Mouse (Mus musculus): ENCODE measurements around the gene Ripor1. TPM values are rescaled to one million over a fixed set of nuclear protein-coding genes. Genes with fewer than 3 reads are reported as not detected.

Ripor1 gene
- polyA plus RNA-seq, 1 experiment, result 56.3 TPM

- no peak for TF ChIP-seq GATA1 (IDR thresholded peaks at IDR 0.05; ENCODE audit: low read length)
These were observed 6.3 kb upstream of the Ripor1 start for GRCm38 (mm10) chr8:105598777-105599176.

GRCm38 (mm10) chr8:105601301-105601700 lies 3.8 kb upstream of the Ripor1 start:
- no peak for TF ChIP-seq GATA1 (IDR thresholded peaks at IDR 0.05; ENCODE audit: low read length)

- no peak for TF ChIP-seq GATA1 (IDR thresholded peaks at IDR 0.05; ENCODE audit: low read length)
These were observed 585 bp downstream of the Ripor1 start for GRCm38 (mm10) chr8:105605491-105606188.

- no peak for TF ChIP-seq GATA1 (IDR thresholded peaks at IDR 0.05; ENCODE audit: low read length)
These were observed 1.4 kb downstream of the Ripor1 start for GRCm38 (mm10) chr8:105606189-105607023.

DNA sequence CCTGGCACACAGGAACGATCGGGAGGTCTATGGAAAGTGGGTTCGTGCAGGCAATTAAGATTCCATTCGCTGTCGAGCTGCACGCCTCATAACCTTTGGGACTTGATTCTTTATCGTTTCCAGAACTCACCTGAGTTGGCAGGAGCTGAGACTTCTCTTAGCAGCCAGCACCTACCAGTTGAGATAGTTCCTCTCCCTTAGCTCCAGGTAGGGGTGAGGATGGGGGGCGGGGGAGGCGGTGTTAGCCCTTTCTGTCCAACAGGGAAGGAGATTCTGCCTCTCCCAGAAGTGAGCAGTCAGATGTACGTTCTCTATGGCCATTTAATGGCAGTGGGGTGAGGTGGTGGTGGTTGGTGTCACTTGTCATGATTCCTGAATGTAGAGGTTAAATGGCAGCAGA lies 2.0 kb downstream of the Ripor1 start:
- TF ChIP-seq GATA1 (IDR thresholded peaks at IDR 0.05; ENCODE audit: low read length), result no peak

DNA sequence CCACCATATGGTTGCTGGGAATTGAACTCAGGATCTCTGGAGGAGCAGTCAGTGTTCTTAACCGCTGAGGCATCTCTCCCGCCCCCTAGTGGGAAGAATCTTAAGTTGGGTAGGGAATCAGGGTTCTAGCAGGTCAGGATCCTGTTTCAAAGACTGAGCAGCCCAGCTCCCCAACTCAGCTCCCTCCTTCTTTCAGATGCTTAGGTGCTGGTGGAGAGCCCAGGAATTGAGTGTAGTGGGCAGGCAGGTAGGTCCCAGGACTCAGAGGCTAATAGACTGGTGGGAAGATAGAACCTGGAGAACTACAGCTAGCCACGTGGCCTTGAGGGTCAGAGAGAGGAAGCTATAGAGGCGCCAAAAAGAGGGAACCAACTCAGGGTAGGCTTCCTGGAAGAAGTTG lies 2.6 kb downstream of the Ripor1 start:
- no peak for TF ChIP-seq GATA1 (IDR thresholded peaks at IDR 0.05; ENCODE audit: low read length)

GRCm38 (mm10) chr8:105609355-105609754 lies 4.3 kb downstream of the Ripor1 start:
- peak; percentile 97 for TF ChIP-seq GATA1 (IDR thresholded peaks at IDR 0.05; ENCODE audit: low read length)

- TF ChIP-seq GATA1 (IDR thresholded peaks at IDR 0.05; ENCODE audit: low read length), result no peak
These were observed 4.7 kb downstream of the Ripor1 start for GRCm38 (mm10) chr8:105609771-105610170.

DNA sequence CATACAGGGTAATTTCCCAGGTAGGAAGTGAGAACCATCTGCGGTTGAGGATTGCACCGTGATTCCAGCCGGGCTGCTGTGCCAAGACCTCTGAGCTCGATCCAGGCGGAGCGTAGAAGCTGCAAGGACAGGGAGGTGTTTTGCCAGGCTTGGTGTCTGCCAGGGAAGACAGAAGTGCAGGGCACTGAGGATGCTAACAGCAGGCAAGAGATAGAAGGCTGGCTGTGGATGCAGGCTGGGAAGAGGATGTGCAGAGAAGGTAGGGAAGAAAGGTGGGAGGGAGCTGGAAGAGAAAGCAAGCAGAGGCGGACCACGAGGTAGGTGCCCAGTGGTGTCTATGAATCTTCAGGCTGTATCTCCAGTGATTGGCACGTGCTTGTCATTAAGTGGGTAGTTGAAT lies 6.8 kb downstream of the Ripor1 start:
- no peak for TF ChIP-seq GATA1 (IDR thresholded peaks at IDR 0.05; ENCODE audit: low read length)

- no peak for TF ChIP-seq GATA1 (IDR thresholded peaks at IDR 0.05; ENCODE audit: low read length)
These were observed 8.0 kb downstream of the Ripor1 start for GRCm38 (mm10) chr8:105613037-105613436.

DNA sequence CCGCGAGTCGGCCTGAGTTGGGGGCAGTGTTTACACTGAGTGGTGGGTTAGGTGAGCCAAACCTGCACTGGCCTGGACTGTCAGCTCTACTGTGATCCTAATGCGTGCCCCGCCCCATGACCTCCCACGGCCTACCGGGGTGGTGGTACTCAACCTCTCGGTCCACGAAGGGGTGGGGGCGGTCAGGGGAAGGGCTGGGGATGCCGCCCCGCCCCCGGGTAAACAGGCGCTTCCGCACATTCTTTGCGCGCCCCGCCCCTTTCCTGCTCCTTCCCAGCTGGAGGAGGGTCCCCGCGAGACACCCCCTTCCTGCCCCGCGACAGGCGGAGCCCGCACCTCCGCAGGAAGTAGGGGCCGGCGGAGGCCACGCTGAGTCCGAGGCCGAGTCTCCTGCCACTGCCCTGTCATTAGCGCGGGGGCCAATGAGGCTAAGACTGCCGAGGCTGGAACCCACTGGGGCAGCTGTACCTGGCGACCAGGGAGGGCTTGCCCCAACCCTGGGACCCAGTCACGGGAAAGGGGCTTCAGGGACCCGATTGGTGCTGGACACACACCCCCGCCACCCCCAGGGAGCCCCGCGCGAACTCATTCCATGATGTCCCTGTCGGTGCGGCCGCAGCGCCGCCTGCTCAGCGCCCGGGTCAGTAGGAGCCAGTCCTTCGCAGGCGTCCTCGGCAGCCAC lies 8.9 kb downstream of the Ripor1 start:
- TF ChIP-seq GATA1 (IDR thresholded peaks at IDR 0.05; ENCODE audit: low read length), result no peak

DNA sequence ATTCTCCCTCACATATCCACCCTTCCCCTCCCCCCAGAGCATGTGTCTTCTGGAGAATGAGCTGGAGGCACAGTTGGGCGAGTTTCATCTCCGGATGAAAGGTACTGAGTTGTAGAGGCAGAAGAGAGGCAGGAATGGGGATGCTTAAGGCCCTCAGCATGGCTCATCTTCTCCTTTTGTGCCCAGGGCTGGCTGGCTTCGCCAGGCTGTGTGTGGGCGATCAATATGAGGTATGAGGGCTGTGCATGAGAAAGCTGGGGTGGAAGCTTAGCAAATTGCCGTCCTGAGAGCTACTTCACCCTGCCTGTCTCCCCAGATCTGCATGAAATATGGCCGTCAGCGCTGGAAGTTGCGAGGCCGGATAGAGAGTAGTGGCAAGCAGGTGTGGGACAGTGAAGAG lies 10.9 kb downstream of the Ripor1 start:
- TF ChIP-seq GATA1 (IDR thresholded peaks at IDR 0.05; ENCODE audit: low read length), result no peak

- no peak for TF ChIP-seq GATA1 (IDR thresholded peaks at IDR 0.05; ENCODE audit: low read length)
These were observed 12.6 kb downstream of the Ripor1 start for GRCm38 (mm10) chr8:105617451-105618278.

- TF ChIP-seq GATA1 (IDR thresholded peaks at IDR 0.05; ENCODE audit: low read length), result no peak
These were observed 13.2 kb downstream of the Ripor1 start for GRCm38 (mm10) chr8:105618279-105618634.

- TF ChIP-seq GATA1 (IDR thresholded peaks at IDR 0.05; ENCODE audit: low read length), result no peak
These were observed 14.0 kb downstream of the Ripor1 start for GRCm38 (mm10) chr8:105618892-105619591.
